Mouse (Mus musculus): ENCODE measurements at regions not wholly inside any gene's neighbourhood (a gene's known extent, or its start where the extent isn't known, plus 50 kb on each side); places are given as distances from the start of the nearest gene placed in this dataset.
"Not testable (repeated sequence)": the region's sequence is repeated elsewhere in the genome, so short reads cannot be mapped to it uniquely, and the experiment has no call there.

GRCm38 (mm10) chr6:24324718-24325117, 156.8 kb upstream of the Slc13a1 start:
- Histone ChIP-seq H3K4me2 (no peak overlapping the region), H3K4me1 (no peaks in the 10 kb centered on the region), H3K4me3 (no peak overlapping the region), H3K36me3 (no peaks in the 10 kb centered on the region), H3K9ac (no peak overlapping the region), H3K9me3 (no peaks in the 10 kb centered on the region), H3K27ac (no peak overlapping the region), H3K27me3 (no peaks in the 10 kb centered on the region)
- ATAC-seq (ENCODE audit: insufficient number of reproducible peaks, low FRiP score, low TSS enrichment, low read depth), result no peak
- WGBS, result 74% methylated on average over 3 of the region's 3 CpGs

- H3K4me3 ChIP-seq, result no peak overlapping the region
- no peak overlapping the region for H3K27ac ChIP-seq
- H3K9me3 ChIP-seq, result no peaks in the 10 kb centered on the region
- no peak for ATAC-seq (ENCODE audit: insufficient number of reproducible peaks, low FRiP score, low TSS enrichment, low read depth)
- H3K36me3 ChIP-seq, result no peaks in the 10 kb centered on the region
- no peaks in the 10 kb centered on the region for H3K4me1 ChIP-seq
- H3K4me2 ChIP-seq, result no peak overlapping the region
- no peak overlapping the region for H3K9ac ChIP-seq
- H3K27me3 ChIP-seq, result no peaks in the 10 kb centered on the region
- 72% methylated on average over 3 of the region's 3 CpGs for WGBS
Observed at GRCm38 (mm10) chr6:24322371-24322770, 154.5 kb upstream of the Slc13a1 start.

GRCm38 (mm10) chr6:24318862-24319261, 151.0 kb upstream of the Slc13a1 start:
- Histone ChIP-seq H3K4me2 (no peak overlapping the region), H3K9ac (no peak overlapping the region), H3K27ac (no peak overlapping the region), H3K4me1 (no peaks in the 10 kb centered on the region), H3K36me3 (no peaks in the 10 kb centered on the region), H3K4me3 (no peak overlapping the region), H3K27me3 (no peaks in the 10 kb centered on the region), H3K9me3 (no peaks in the 10 kb centered on the region)
- no peak for ATAC-seq (ENCODE audit: insufficient number of reproducible peaks, low FRiP score, low TSS enrichment, low read depth)
- WGBS, result 63% methylated on average over 2 of the region's 2 CpGs

- H3K4me1 ChIP-seq, result no peaks in the 10 kb centered on the region
- H3K4me3 ChIP-seq, result no peak overlapping the region
- no peaks in the 10 kb centered on the region for H3K36me3 ChIP-seq
- H3K9me3 ChIP-seq, result no peaks in the 10 kb centered on the region
- ATAC-seq (ENCODE audit: insufficient number of reproducible peaks, low FRiP score, low TSS enrichment, low read depth), result no peak
- WGBS, result 88% methylated on average over 2 of the region's 2 CpGs
- H3K27ac ChIP-seq, result no peak overlapping the region
- no peak overlapping the region for H3K9ac ChIP-seq
- H3K4me2 ChIP-seq, result no peak overlapping the region
- no peaks in the 10 kb centered on the region for H3K27me3 ChIP-seq
Observed at GRCm38 (mm10) chr6:24310675-24311074, 142.8 kb upstream of the Slc13a1 start.

GRCm38 (mm10) chr6:24309810-24310209, 141.9 kb upstream of the Slc13a1 start:
- Histone ChIP-seq H3K4me2 (no peak overlapping the region), H3K9ac (no peak overlapping the region), H3K4me1 (no peaks in the 10 kb centered on the region), H3K9me3 (no peaks in the 10 kb centered on the region), H3K36me3 (no peaks in the 10 kb centered on the region), H3K27me3 (no peaks in the 10 kb centered on the region), H3K4me3 (no peak overlapping the region), H3K27ac (no peak overlapping the region)
- WGBS, result 91% methylated on average over 1 of the region's 1 CpGs
- ATAC-seq (ENCODE audit: insufficient number of reproducible peaks, low FRiP score, low TSS enrichment, low read depth), result no peak

- 64% methylated on average over 4 of the region's 4 CpGs for WGBS
- Histone ChIP-seq H3K9ac (no peak overlapping the region), H3K4me3 (no peak overlapping the region), H3K4me2 (no peak overlapping the region), H3K4me1 (no peaks in the 10 kb centered on the region), H3K27me3 (no peaks in the 10 kb centered on the region), H3K27ac (no peak overlapping the region), H3K36me3 (no peaks in the 10 kb centered on the region), H3K9me3 (no peaks in the 10 kb centered on the region)
- no peak for ATAC-seq (ENCODE audit: insufficient number of reproducible peaks, low FRiP score, low TSS enrichment, low read depth)
Observed at GRCm38 (mm10) chr6:24301681-24302080, 133.8 kb upstream of the Slc13a1 start.

- no peaks in the 10 kb centered on the region for H3K9me3 ChIP-seq
- H3K27ac ChIP-seq, result no peak overlapping the region
- H3K4me2 ChIP-seq, result no peak overlapping the region
- no peaks in the 10 kb centered on the region for H3K4me1 ChIP-seq
- no peaks in the 10 kb centered on the region for H3K36me3 ChIP-seq
- no peaks in the 10 kb centered on the region for H3K27me3 ChIP-seq
- H3K4me3 ChIP-seq, result no peak overlapping the region
- ATAC-seq (ENCODE audit: insufficient number of reproducible peaks, low FRiP score, low TSS enrichment, low read depth), result no peak
- H3K9ac ChIP-seq, result no peak overlapping the region
- 67% methylated on average over 2 of the region's 2 CpGs for WGBS
Observed at GRCm38 (mm10) chr6:24301146-24301545, 133.3 kb upstream of the Slc13a1 start.

- Histone ChIP-seq H3K4me1 (no peaks in the 10 kb centered on the region), H3K27me3 (no peaks in the 10 kb centered on the region), H3K9me3 (no peaks in the 10 kb centered on the region), H3K4me3 (no peak overlapping the region), H3K36me3 (no peaks in the 10 kb centered on the region), H3K4me2 (no peak overlapping the region), H3K27ac (no peak overlapping the region), H3K9ac (no peak overlapping the region)
- ATAC-seq (ENCODE audit: insufficient number of reproducible peaks, low FRiP score, low TSS enrichment, low read depth), result no peak
- WGBS, result 89% methylated on average over 5 of the region's 5 CpGs
Observed at GRCm38 (mm10) chr6:24298562-24299212, 130.8 kb upstream of the Slc13a1 start.

GRCm38 (mm10) chr6:24288757-24289156, 120.9 kb upstream of the Slc13a1 start:
- 87% methylated on average over 2 of the region's 2 CpGs for WGBS
- ATAC-seq (ENCODE audit: insufficient number of reproducible peaks, low FRiP score, low TSS enrichment, low read depth), result not testable (repeated sequence)

GRCm38 (mm10) chr6:24272821-24273220, 104.9 kb upstream of the Slc13a1 start:
- no peak overlapping the region for H3K4me3 ChIP-seq
- H3K27me3 ChIP-seq, result no peaks in the 10 kb centered on the region
- no peak overlapping the region for H3K27ac ChIP-seq
- H3K9me3 ChIP-seq, result no peaks in the 10 kb centered on the region
- H3K36me3 ChIP-seq, result no peaks in the 10 kb centered on the region
- ATAC-seq (ENCODE audit: insufficient number of reproducible peaks, low FRiP score, low TSS enrichment, low read depth), result no peak
- 82% methylated on average over 5 of the region's 5 CpGs for WGBS
- H3K9ac ChIP-seq, result no peak overlapping the region
- H3K4me2 ChIP-seq, result no peak overlapping the region
- no peaks in the 10 kb centered on the region for H3K4me1 ChIP-seq

More at GRCm38 (mm10) chr6:24288757-24289156, 120.9 kb upstream of the Slc13a1 start:
- H3K4me1 ChIP-seq, H3K9me3 ChIP-seq, H3K4me3 ChIP-seq, H3K4me2 ChIP-seq, H3K9ac ChIP-seq, H3K27ac ChIP-seq, H3K27me3 ChIP-seq, H3K36me3 ChIP-seq: not testable (repeated sequence)

GRCm38 (mm10) chr6:24269633-24270032, 101.7 kb upstream of the Slc13a1 start:
- Histone ChIP-seq H3K4me3 (no peak overlapping the region), H3K4me2 (no peak overlapping the region), H3K27ac (no peak overlapping the region), H3K9ac (no peak overlapping the region), H3K9me3 (no peaks in the 10 kb centered on the region), H3K36me3 (no peaks in the 10 kb centered on the region), H3K27me3 (no peaks in the 10 kb centered on the region), H3K4me1 (no peaks in the 10 kb centered on the region)
- ATAC-seq (ENCODE audit: insufficient number of reproducible peaks, low FRiP score, low TSS enrichment, low read depth), result no peak
- 79% methylated on average over 3 of the region's 3 CpGs for WGBS

- H3K4me1 ChIP-seq, result no peaks in the 10 kb centered on the region
- no peak overlapping the region for H3K9ac ChIP-seq
- WGBS, result 28% methylated on average over 4 of the region's 4 CpGs
- H3K4me3 ChIP-seq, result no peak overlapping the region
- no peak for ATAC-seq (ENCODE audit: insufficient number of reproducible peaks, low FRiP score, low TSS enrichment, low read depth)
- H3K36me3 ChIP-seq, result no peaks in the 10 kb centered on the region
- H3K4me2 ChIP-seq, result no peak overlapping the region
- H3K27ac ChIP-seq, result no peak overlapping the region
- H3K9me3 ChIP-seq, result no peaks in the 10 kb centered on the region
- no peaks in the 10 kb centered on the region for H3K27me3 ChIP-seq
Observed at GRCm38 (mm10) chr6:24263796-24264195, 95.9 kb upstream of the Slc13a1 start.

GRCm38 (mm10) chr6:24262578-24262977, 94.7 kb upstream of the Slc13a1 start:
- WGBS, result 48% methylated on average over 5 of the region's 5 CpGs
- ATAC-seq (ENCODE audit: insufficient number of reproducible peaks, low FRiP score, low TSS enrichment, low read depth), result no peak
- H3K27me3 ChIP-seq, result no peaks in the 10 kb centered on the region

More at GRCm38 (mm10) chr6:24262578-24262977, 94.7 kb upstream of the Slc13a1 start:
- Histone ChIP-seq H3K9me3 (no peaks in the 10 kb centered on the region), H3K4me1 (no peaks in the 10 kb centered on the region), H3K9ac (no peak overlapping the region), H3K36me3 (no peaks in the 10 kb centered on the region), H3K27ac (no peak overlapping the region), H3K4me3 (no peak overlapping the region), H3K4me2 (no peak overlapping the region)

All from limb, embryonic 15.5 days (tissue).